Mouse (Mus musculus) intestine, embryonic 14.5 days (tissue): ENCODE results near the gene Edar. TPM values are rescaled to one million over a fixed set of nuclear protein-coding genes. Genes with fewer than 3 reads are reported as not detected.
A peak's percentile ranks its signal among the peaks of the same experiment; 100 is the strongest.

Experiments
- ATAC-seq: fragments of 200-750 bp; cut with Nextera tagmentation; replicated peaks from 2 replicates; pipeline ENCODE4 v1.8.0; 2017; ENCODE audit warnings: low read depth, moderate number of reproducible peaks, moderate TSS enrichment, moderate library complexity; ENCODE audit not compliant: low FRiP score, low TSS enrichment
- DNase-seq: peaks from one replicate; pipeline ENCODE4 v3.0.0-alpha.2; 2018; ENCODE audit warnings: low spot score
- H3K27ac ChIP-seq: fragments of 300-500 bp; sonication (generic); 2 replicates; pipeline ENCODE4 v1.5.1; 2014; ENCODE audit warnings: low read depth, mild to moderate bottlenecking, control low read depth
- H3K27me3 ChIP-seq: fragments of 300-500 bp; sonication (generic); replicated peaks from 2 replicates; pipeline ENCODE4 v1.6.1; 2014; ENCODE audit warnings: low read length, control low read depth; ENCODE audit not compliant: control insufficient read depth, insufficient read depth
- H3K36me3 ChIP-seq: fragments of 300-500 bp; sonication (generic); 2 replicates; pipeline ENCODE4 v1.6.1; 2014; ENCODE audit warnings: low read length, control low read depth; ENCODE audit not compliant: control insufficient read depth, insufficient read depth
- H3K4me1 ChIP-seq: fragments of 300-500 bp; sonication (generic); replicated peaks from 2 replicates; pipeline ENCODE4 v1.6.1; 2014; ENCODE audit warnings: low read length, control low read depth, mixed read lengths; ENCODE audit not compliant: control insufficient read depth, insufficient read depth
- H3K4me2 ChIP-seq: fragments of 300-500 bp; sonication (generic); 2 replicates; pipeline ENCODE4 v1.6.1; 2014; ENCODE audit warnings: low read length
- H3K4me3 ChIP-seq: fragments of 300-500 bp; sonication (generic); 2 replicates; pipeline ENCODE4 v1.5.1; 2014; ENCODE audit warnings: low read depth, low read length, control low read depth, mixed read lengths
- H3K9ac ChIP-seq: fragments of 300-500 bp; sonication (generic); 2 replicates; pipeline ENCODE4 v1.6.1; 2014; ENCODE audit warnings: mild to moderate bottlenecking, low read length
- H3K9me3 ChIP-seq: fragments of 300-500 bp; sonication (generic); 2 replicates; pipeline ENCODE4 v1.6.1; 2016; ENCODE audit warnings: low read length, control low read depth; ENCODE audit not compliant: control insufficient read depth
- WGBS: fragments of 180-500 bp; shearing (Covaris S2); extraction: QIAGEN DNeasy Blood & Tissue Kit; methylation state at CpG from one replicate; pipeline ENCODE4 v1.1.7; 2014; 5-methylcytosine and 5-hydroxymethylcytosine counted together
- polyA plus RNA-seq: library from polyadenylated mRNA; unstranded; fragments of >200 nt; fragmentation: Nextera tagmentation; extraction: Ambion mirVana; gene quantifications from 2 replicates; pipeline ENCODE4 v1.2.1, GENCODE M21; 2014

Gene Edar
- polyA plus RNA-seq, 1 experiment from 2014 or later = 0.72 TPM

GRCm38 (mm10) chr10:58601946-58602345 lies 73.5 kb downstream of the Edar start:
- Histone ChIP-seq H3K4me2 (no peak overlapping the region), H3K4me1 (no peaks in the 10 kb centered on the region), H3K27ac (peak overlapping the region; percentile 34; the same call in 1 of the 2 replicates), H3K9me3 (no peaks in the 10 kb centered on the region), H3K4me3 (no peak overlapping the region), H3K36me3 (no peaks in the 10 kb centered on the region), H3K9ac (no peak overlapping the region), H3K27me3 (no peaks in the 10 kb centered on the region)
- 73% methylated on average over 7 of the region's 7 CpGs for WGBS
- ATAC-seq (no peak), DNase-seq (peak; percentile 49)

- no peak for ATAC-seq
- Histone ChIP-seq H3K4me2 (no peak overlapping the region), H3K9me3 (no peaks in the 10 kb centered on the region), H3K4me1 (no peaks in the 10 kb centered on the region), H3K36me3 (no peaks in the 10 kb centered on the region), H3K27me3 (no peaks in the 10 kb centered on the region), H3K27ac (peak overlapping the region; percentile 34; the same call in 1 of the 2 replicates), H3K9ac (no peak overlapping the region), H3K4me3 (no peak overlapping the region)
- DNase-seq = no peak
- WGBS = 24% methylated on average over 6 of the region's 6 CpGs
Measured at GRCm38 (mm10) chr10:58601431-58601901, 74.0 kb downstream of the Edar start.

DNA sequence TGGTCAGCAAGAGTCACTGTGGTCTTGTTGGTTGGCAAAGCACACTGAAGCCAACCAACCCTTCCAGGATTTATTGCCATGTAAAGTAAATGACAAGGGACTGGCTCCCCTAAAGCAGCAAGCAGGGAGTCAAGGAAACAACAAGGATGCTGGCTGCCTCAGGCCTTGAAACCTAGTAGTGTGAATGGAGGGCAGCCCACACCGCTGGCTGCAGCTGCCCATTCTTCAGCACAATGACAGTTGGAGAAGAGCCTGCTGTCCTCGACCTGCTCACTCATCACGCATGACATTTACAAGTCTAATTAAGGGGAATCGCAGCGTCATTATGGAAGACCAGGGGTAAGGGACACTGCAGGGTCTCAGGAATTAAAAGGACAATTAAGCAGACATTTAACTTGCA lies 74.5 kb downstream of the Edar start:
- Histone ChIP-seq H3K4me2 (no peak overlapping the region), H3K9me3 (no peaks in the 10 kb centered on the region), H3K4me1 (no peaks in the 10 kb centered on the region), H3K27ac (no peak overlapping the region), H3K36me3 (no peaks in the 10 kb centered on the region), H3K4me3 (no peak overlapping the region), H3K9ac (no peak overlapping the region), H3K27me3 (no peaks in the 10 kb centered on the region)
- 22% methylated on average over 5 of the region's 5 CpGs for WGBS
- ATAC-seq (no peak), DNase-seq (peak; percentile 33)

GRCm38 (mm10) chr10:58600151-58600550 lies 75.3 kb downstream of the Edar start:
- no peak overlapping the region for H3K27ac ChIP-seq
- no peak overlapping the region for H3K9ac ChIP-seq
- DNase-seq = peak; percentile 39
- no peak overlapping the region for H3K4me3 ChIP-seq
- H3K36me3 ChIP-seq = no peaks in the 10 kb centered on the region
- H3K27me3 ChIP-seq = no peaks in the 10 kb centered on the region
- no peaks in the 10 kb centered on the region for H3K4me1 ChIP-seq
- no peak for ATAC-seq
- no peak overlapping the region for H3K4me2 ChIP-seq
- 88% methylated on average over 5 of the region's 5 CpGs for WGBS
- H3K9me3 ChIP-seq = no peaks in the 10 kb centered on the region

GRCm38 (mm10) chr10:58595821-58596220 lies 79.6 kb downstream of the Edar start:
- H3K9ac ChIP-seq = no peak overlapping the region
- no peaks in the 10 kb centered on the region for H3K4me1 ChIP-seq
- no peak overlapping the region for H3K27ac ChIP-seq
- no peaks in the 10 kb centered on the region for H3K27me3 ChIP-seq
- no peak overlapping the region for H3K4me2 ChIP-seq
- no peaks in the 10 kb centered on the region for H3K36me3 ChIP-seq
- WGBS = 62% methylated on average over 5 of the region's 5 CpGs
- H3K4me3 ChIP-seq = no peak overlapping the region
- 0 out of 2 replicates have a peak, but pooled peaks cover 5% of the 10 kb centered on the region for H3K9me3 ChIP-seq
- no peak for ATAC-seq
- no peak for DNase-seq

- Histone ChIP-seq H3K9me3 (0 out of 2 replicates have a peak, but pooled peaks cover 5% of the 10 kb centered on the region), H3K36me3 (no peaks in the 10 kb centered on the region), H3K4me1 (no peaks in the 10 kb centered on the region), H3K9ac (no peak overlapping the region), H3K27ac (no peak overlapping the region), H3K4me2 (no peak overlapping the region), H3K27me3 (no peaks in the 10 kb centered on the region), H3K4me3 (no peak overlapping the region)
- over 99% methylated on average over 3 of the region's 3 CpGs for WGBS
- ATAC-seq (no peak), DNase-seq (no peak)
Measured at GRCm38 (mm10) chr10:58595197-58595596, 80.3 kb downstream of the Edar start.

DNA sequence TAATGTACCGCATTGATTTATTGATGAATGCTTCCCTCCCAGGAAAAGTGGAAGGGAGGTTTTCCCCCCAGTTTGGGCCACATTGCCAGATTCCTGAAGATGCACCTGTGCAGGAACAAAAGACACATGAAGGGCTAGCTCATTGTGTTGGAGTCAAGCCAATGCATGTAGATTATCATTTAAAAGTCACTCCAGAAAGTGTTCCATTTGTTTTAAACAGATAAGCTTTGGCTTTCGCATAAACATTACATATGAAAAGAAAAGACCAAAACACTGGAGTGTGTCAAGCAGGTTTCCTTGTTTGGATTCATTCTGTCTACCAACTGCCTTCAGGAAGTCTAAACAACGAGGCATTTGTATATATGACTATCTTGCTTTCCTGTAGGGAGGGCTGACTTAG lies 81.0 kb downstream of the Edar start:
- no peaks in the 10 kb centered on the region for H3K4me1 ChIP-seq
- no peak overlapping the region for H3K4me3 ChIP-seq
- 0 out of 2 replicates have a peak, but pooled peaks cover 5% of the 10 kb centered on the region for H3K9me3 ChIP-seq
- H3K27ac ChIP-seq = no peak overlapping the region
- no peak overlapping the region for H3K4me2 ChIP-seq
- no peak overlapping the region for H3K9ac ChIP-seq
- no peaks in the 10 kb centered on the region for H3K36me3 ChIP-seq
- no peaks in the 10 kb centered on the region for H3K27me3 ChIP-seq
- WGBS = 51% methylated on average over 3 of the region's 3 CpGs
- ATAC-seq = no peak
- DNase-seq = no peak

DNA sequence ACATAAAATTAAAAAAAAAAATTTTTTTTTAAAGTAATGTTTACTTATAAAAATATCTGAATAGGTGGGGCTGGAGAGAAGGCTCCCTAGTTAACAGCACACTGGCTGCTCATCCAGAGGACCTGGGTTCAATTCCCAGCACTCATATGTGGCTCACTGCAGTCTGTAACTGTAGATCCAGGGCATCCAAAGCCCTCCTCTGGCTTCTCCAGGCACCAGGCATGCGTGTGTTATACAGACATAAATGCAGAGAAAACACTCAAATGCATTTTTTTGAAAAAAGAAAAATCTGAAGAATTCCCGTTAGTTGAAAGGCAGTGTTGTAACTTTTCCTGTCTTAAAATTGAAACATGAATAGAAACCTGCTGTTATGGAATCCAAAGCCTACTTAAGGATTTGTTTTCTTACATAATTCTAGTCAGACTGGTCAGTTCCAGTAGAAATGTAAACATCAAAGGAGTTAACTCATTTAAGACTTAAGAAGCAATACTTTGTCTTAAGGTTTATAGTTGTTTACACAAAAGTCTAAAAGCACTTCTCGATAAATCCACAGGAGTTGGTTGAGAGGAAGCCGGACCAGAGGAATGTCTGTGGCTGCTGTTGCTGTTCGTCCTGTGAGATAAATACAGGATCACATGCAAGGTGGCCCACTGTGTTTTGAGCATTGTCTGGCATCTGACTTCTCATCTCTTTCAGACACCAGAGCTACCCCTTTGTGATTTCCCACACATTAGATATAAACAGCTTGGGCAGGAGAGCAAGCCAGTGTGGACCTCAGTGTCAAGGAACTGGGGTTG lies 89.8 kb downstream of the Edar start:
- H3K9me3 ChIP-seq = no peaks in the 10 kb centered on the region
- no peak overlapping the region for H3K27ac ChIP-seq
- H3K9ac ChIP-seq = no peak overlapping the region
- H3K36me3 ChIP-seq = no peaks in the 10 kb centered on the region
- DNase-seq = peak; percentile 49
- H3K4me3 ChIP-seq = no peak overlapping the region
- H3K4me1 ChIP-seq = peaks cover 5% of the 10 kb centered on the region; the same call in 1 of the 2 replicates
- H3K27me3 ChIP-seq = no peaks in the 10 kb centered on the region
- H3K4me2 ChIP-seq = no peak overlapping the region
- WGBS = 22% methylated on average over 5 of the region's 5 CpGs
- ATAC-seq = no peak

GRCm38 (mm10) chr10:58560521-58560920 lies 114.9 kb downstream of the Edar start:
- WGBS = 81% methylated on average over 6 of the region's 6 CpGs
- H3K4me3 ChIP-seq = no peak overlapping the region
- no peak overlapping the region for H3K27ac ChIP-seq
- H3K9me3 ChIP-seq = no peaks in the 10 kb centered on the region
- no peaks in the 10 kb centered on the region for H3K4me1 ChIP-seq
- ATAC-seq (no peak), DNase-seq (no peak)
- H3K9ac ChIP-seq = no peak overlapping the region
- no peaks in the 10 kb centered on the region for H3K27me3 ChIP-seq
- H3K4me2 ChIP-seq = no peak overlapping the region
- H3K36me3 ChIP-seq = no peaks in the 10 kb centered on the region
